Mouse (Mus musculus) spleen, adult 10 weeks (tissue): ENCODE data around the gene Capzb. TPM values are rescaled to one million over a fixed set of nuclear protein-coding genes. Genes with fewer than 3 reads are reported as not detected.

Source experiments
- polyA plus RNA-seq: library from polyadenylated mRNA; stranded (reverse); fragments of 350-450 nt; fragmentation: Illumina TruSeq; extraction: RNeasy Lipid Tissue Mini Kit (QIAGEN cat#74804); gene quantifications from one replicate; pipeline ENCODE4 v1.2.3, GENCODE M21; 2015; ENCODE audit warnings: low replicate concordance; ENCODE audit not compliant: insufficient read depth

Capzb gene
- polyA plus RNA-seq: 381 TPM

GRCm38 (mm10) chr4:139192499-139193175, at the start of gene Capzb:
Gene Capzb (plus strand): TSS chr4:139192899.

GRCm38 (mm10) chr4:139310171-139310898, 117.6 kb downstream of the Capzb start, which contains the start of the genes Pqlc2 and Akr7a5:
Gene Pqlc2 (minus strand): TSS chr4:139310708.
Gene Akr7a5 (plus strand): TSS chr4:139310744.

Other genes with a start within 250 kb of the Capzb start
- gene Rnf186, start 225.8 kb upstream of the Capzb start, polyA plus RNA-seq: not detected
- 18.5 TPM for gene Tmco4, start 220.0 kb upstream of the Capzb start, polyA plus RNA-seq
- gene Htr6, start 117.3 kb upstream of the Capzb start, polyA plus RNA-seq: not detected
- gene Nbl1, start 99.9 kb upstream of the Capzb start, polyA plus RNA-seq: 2.8 TPM
- gene Minos1, start 61.8 kb upstream of the Capzb start, polyA plus RNA-seq: 182 TPM
- 15.2 TPM for gene Pqlc2, start 117.8 kb downstream of the Capzb start, polyA plus RNA-seq
- gene Akr7a5, start 117.8 kb downstream of the Capzb start, polyA plus RNA-seq: 10.0 TPM
- 47.5 TPM for gene Mrto4, start 159.7 kb downstream of the Capzb start, polyA plus RNA-seq
- gene Emc1, start 159.7 kb downstream of the Capzb start, polyA plus RNA-seq: 17.8 TPM
- 52.5 TPM for gene Ubr4, start 159.7 kb downstream of the Capzb start, polyA plus RNA-seq